Mouse (Mus musculus) embryonic fibroblast, embryonic 13.5 days (primary cell): Measurements from ENCODE around the gene Trappc3. TPM values are rescaled to one million over a fixed set of nuclear protein-coding genes. Genes with fewer than 3 reads are reported as not detected.
A peak's percentile ranks its signal among the peaks of the same experiment; 100 is the strongest.
"Not testable (repeated sequence)": the region's sequence is repeated elsewhere in the genome, so short reads cannot be mapped to it uniquely, and the experiment has no call there.

ENCODE experiments used
- H3K27ac ChIP-seq: 2 replicates; pipeline ENCODE4 v1.5.1; 2012; ENCODE audit warnings: low read length, control low read depth, inconsistent platforms; ENCODE audit not compliant: insufficient read depth
- H3K4me1 ChIP-seq: 2 replicates; pipeline ENCODE4 v1.6.1; 2011; ENCODE audit warnings: low read length; ENCODE audit not compliant: control insufficient read depth, insufficient read depth
- H3K4me3 ChIP-seq: 2 replicates; pipeline ENCODE4 v1.5.1; 2011; ENCODE audit warnings: mild to moderate bottlenecking, control low read depth, low read length; ENCODE audit not compliant: insufficient read depth
- CTCF ChIP-seq: IDR thresholded peaks from 2 replicates; pipeline ENCODE4 v1.5.1; 2011; ENCODE audit warnings: mild to moderate bottlenecking, control low read depth, low read length, moderate library complexity, borderline replicate concordance; ENCODE audit not compliant: insufficient read depth
- POLR2A ChIP-seq: IDR thresholded peaks from 2 replicates; pipeline ENCODE4 v1.6.1; 2011; ENCODE audit warnings: low read depth, mild to moderate bottlenecking, control low read depth, low read length, moderate library complexity
- polyA plus RNA-seq: library from polyadenylated mRNA; stranded (reverse); fragments of >200 nt; gene quantifications from 2 replicates; pipeline ENCODE4 v1.2.4, GENCODE M21; 2011; ENCODE audit warnings: low read depth; ENCODE audit not compliant: missing spikeins, insufficient read length

Gene Trappc3
- polyA plus RNA-seq = 96.6 and 102 TPM in 2 replicates

GRCm38 (mm10) chr4:126262119-126262807 is at the start of gene Trappc3:
Gene Trappc3, plus strand, starts transcription at chr4:126262325.
- TF ChIP-seq POLR2A (peak; percentile 71), CTCF (peak; percentile 87)

GRCm38 (mm10) chr4:126217771-126218170 is 44.4 kb upstream of the Trappc3 start:
- no peak overlapping the region for H3K27ac ChIP-seq
- TF ChIP-seq CTCF = no peak
- TF ChIP-seq POLR2A = no peak
- H3K4me1 ChIP-seq = no peaks in the 10 kb centered on the region
- no peak overlapping the region for H3K4me3 ChIP-seq

More at GRCm38 (mm10) chr4:126262119-126262807, at the start of gene Trappc3:
- Histone ChIP-seq H3K4me1 (peaks cover 14% of the 10 kb centered on the region), H3K27ac (peak within 1 kb of the TSS; percentile 97), H3K4me3 (peak within 1 kb of the TSS; percentile 84)

- H3K4me3 ChIP-seq, H3K27ac ChIP-seq, H3K4me1 ChIP-seq: not testable (repeated sequence)
Observed at GRCm38 (mm10) chr4:126219540-126219939, 42.6 kb upstream of the Trappc3 start.

DNA sequence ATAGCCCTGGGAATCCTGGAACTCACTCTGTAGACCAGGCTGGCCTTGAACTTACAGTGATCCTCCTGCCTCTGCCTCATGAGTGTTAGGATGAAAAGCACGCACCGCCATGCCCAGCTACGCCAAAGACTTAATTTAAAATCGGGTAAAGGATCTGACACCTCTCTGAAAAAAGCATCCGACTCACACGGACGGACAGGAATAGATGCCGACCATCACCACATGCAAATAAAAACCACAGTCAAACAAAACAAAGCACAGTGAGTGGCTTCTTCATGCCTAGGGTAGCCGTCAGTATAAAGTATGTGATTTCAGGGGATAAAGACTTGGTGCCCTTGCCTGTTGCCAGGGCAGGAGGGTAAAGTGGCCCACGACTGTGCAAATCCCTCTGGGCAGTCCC is 42.1 kb upstream of the Trappc3 start:
- no peak overlapping the region for H3K27ac ChIP-seq
- no peaks in the 10 kb centered on the region for H3K4me1 ChIP-seq
- no peak for TF ChIP-seq POLR2A
- no peak for TF ChIP-seq CTCF

DNA sequence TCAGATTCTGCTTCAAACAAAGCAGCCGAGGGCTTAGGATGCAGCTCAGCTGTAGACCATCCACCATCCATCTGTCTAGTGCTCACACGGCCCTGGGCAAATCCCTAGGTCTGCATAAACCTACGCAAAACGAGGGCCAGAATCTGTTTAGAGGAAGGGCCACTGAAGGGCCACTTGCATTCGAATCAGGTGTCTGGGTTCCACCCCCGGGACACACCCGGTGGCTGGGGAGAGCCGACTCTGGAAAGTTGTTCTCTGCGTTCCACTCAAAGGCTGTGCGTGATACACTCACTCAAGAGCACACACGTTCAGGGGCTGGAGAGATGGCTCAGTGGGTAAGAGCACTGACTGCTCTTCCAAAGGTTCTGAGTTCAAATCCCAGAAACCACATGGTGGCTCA is 39.5 kb upstream of the Trappc3 start:
- no peak overlapping the region for H3K4me3 ChIP-seq
- no peak overlapping the region for H3K27ac ChIP-seq
- peaks cover 2% of the 10 kb centered on the region; the same call in 1 of the 2 replicates for H3K4me1 ChIP-seq
- TF ChIP-seq CTCF = no peak
- TF ChIP-seq POLR2A = no peak

More for the DNA sequence above, 42.1 kb upstream of the Trappc3 start:
- no peak overlapping the region for H3K4me3 ChIP-seq

GRCm38 (mm10) chr4:126226640-126227039 is 35.5 kb upstream of the Trappc3 start:
- no peak overlapping the region for H3K4me3 ChIP-seq
- no peak for TF ChIP-seq POLR2A
- TF ChIP-seq CTCF = no peak
- peaks cover 13% of the 10 kb centered on the region for H3K4me1 ChIP-seq

GRCm38 (mm10) chr4:126227077-126227761 is 34.9 kb upstream of the Trappc3 start:
- H3K27ac ChIP-seq = peak overlapping the region; percentile 85
- H3K4me3 ChIP-seq = no peak overlapping the region
- TF ChIP-seq CTCF = peak; percentile 48
- TF ChIP-seq POLR2A = peak; percentile 52; the same call in 1 of the 2 replicates
- peaks cover 13% of the 10 kb centered on the region for H3K4me1 ChIP-seq

More at GRCm38 (mm10) chr4:126226640-126227039, 35.5 kb upstream of the Trappc3 start:
- H3K27ac ChIP-seq = 0 out of 2 replicates have a peak overlapping the region, but pooled peaks have one; percentile 21

DNA sequence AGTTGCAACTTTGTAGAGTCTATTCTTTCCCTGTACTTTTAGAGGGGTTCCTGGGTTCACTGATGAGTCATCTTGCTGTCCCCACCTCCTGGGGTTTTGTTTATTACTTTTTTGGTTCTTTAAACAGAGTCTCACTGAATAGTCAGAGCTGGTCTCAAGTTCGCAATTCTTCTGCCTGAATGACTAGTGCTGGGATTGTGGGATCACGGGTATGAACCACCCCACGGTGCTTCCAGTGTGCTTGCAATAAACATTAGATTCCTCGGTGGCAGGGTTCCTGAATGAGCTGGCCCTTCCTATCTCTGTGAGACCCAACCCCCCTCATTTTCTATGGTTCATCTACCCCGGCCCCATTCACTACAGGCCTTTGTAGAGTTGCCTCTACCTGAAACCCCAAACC is 34.0 kb upstream of the Trappc3 start:
- H3K4me1 ChIP-seq = peaks cover 13% of the 10 kb centered on the region
- peak overlapping the region; percentile 85 for H3K27ac ChIP-seq
- H3K4me3 ChIP-seq = no peak overlapping the region
- TF ChIP-seq POLR2A (no peak), CTCF (no peak)

DNA sequence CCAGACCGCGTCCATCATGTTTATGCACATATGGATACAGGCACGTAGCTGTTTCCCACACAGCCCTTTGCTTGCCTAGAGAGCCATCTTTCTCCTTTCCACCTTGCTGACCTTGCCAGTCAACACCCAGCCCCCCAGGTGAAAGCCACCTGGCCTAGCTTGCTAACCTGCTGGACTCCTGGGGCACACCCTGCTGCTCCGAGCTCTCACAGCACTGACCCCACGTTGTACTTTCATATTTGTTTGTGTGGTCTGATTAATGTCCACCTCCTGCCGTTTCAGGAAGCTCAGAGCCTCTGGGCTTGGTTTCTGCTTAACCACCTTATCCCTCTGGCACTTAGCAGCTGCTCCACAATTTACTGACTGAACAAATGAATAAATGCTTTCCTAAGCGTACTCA is 32.2 kb upstream of the Trappc3 start:
- Histone ChIP-seq H3K4me3 (no peak overlapping the region), H3K4me1 (peaks cover 13% of the 10 kb centered on the region), H3K27ac (no peak overlapping the region)
- TF ChIP-seq CTCF (no peak), POLR2A (no peak)

DNA sequence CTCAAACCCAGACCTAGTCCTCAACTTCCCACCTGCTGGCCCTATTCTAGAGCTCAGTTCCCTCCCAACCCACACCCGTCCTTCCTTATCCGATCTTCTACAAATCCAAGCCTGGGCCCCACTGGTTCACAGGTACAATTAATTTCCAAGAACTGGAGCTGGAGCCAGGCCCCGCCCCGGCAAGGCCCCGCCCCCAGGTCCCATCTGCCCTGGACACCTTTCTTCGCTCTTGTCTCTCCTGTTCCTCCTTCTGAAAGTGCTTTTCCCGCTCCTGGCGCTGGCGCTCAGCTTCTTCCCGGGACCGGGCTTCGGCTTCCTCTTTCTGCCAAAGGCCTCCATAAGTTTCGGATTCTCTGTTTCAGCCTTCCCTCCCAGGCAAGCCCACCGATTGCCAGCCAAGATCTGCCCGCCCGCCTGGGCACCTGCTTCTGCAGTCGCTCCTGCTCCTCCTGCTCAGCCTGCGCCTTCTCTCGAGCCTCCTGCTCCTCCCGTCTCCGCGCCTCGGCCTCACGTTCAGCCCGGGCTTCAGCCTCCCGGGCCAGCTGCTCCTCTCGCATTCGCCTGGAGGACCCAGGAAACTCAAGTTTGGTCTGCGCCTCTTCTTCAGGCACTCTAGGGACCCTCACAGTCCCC is 28.3 kb upstream of the Trappc3 start:
- TF ChIP-seq POLR2A = no peak
- TF ChIP-seq CTCF = no peak
- no peak overlapping the region for H3K27ac ChIP-seq
- H3K4me3 ChIP-seq = no peak overlapping the region
- peaks cover 3% of the 10 kb centered on the region; the same call in 1 of the 2 replicates for H3K4me1 ChIP-seq
